Mouse (Mus musculus) MEL (cell line): ENCODE results near the gene Abcc2.

Source experiments
- CHD1 ChIP-seq: IDR thresholded peaks from 2 replicates; pipeline ENCODE4 v1.6.1; 2012; ENCODE audit warnings: low read depth, mild to moderate bottlenecking, inconsistent platforms, low read length, improper control_type of control experiment
- CHD2 ChIP-seq: IDR thresholded peaks from 2 replicates; pipeline ENCODE4 v1.6.1; 2011; ENCODE audit warnings: low read length, improper control_type of control experiment
- CTCF ChIP-seq, 3 experiments: IDR thresholded peaks in 2 of 3; conservative IDR thresholded peaks in 1 of 3; 2 replicates each; pipeline ENCODE4 v1.5.1; 2011 to 2012; ENCODE audit warnings: low read length in 3 of 3, low read depth in 2 of 3, mild to moderate bottlenecking in 2 of 3, improper control_type of control experiment in 1 of 3, inconsistent platforms in 1 of 3, mixed read lengths in 1 of 3, moderate library complexity in 1 of 3; ENCODE audit not compliant: control insufficient read depth in 1 of 3, insufficient read depth in 1 of 3, poor library complexity in 1 of 3, severe bottlenecking in 1 of 3
- EP300 ChIP-seq, 2 experiments: IDR thresholded peaks; 2 replicates each; pipeline ENCODE4 v1.6.1; 2011; ENCODE audit warnings: improper control_type of control experiment in 2 of 2, low read length in 2 of 2, low read depth in 1 of 2, mild to moderate bottlenecking in 1 of 2
- GATA1 ChIP-seq: IDR thresholded peaks from 2 replicates; pipeline ENCODE4 v1.6.1; 2011; ENCODE audit warnings: low read depth, low read length, improper control_type of control experiment
- KAT2A ChIP-seq: conservative IDR thresholded peaks from 2 replicates; pipeline ENCODE4 v1.6.1; 2012; ENCODE audit warnings: low read depth, low read length, improper control_type of control experiment, inconsistent platforms
- MAX ChIP-seq: IDR thresholded peaks from 2 replicates; pipeline ENCODE4 v1.6.1; 2011; ENCODE audit warnings: low read length, improper control_type of control experiment
- MAZ ChIP-seq: IDR thresholded peaks from 2 replicates; pipeline ENCODE4 v1.6.1; 2012; ENCODE audit warnings: low read depth, mild to moderate bottlenecking, inconsistent platforms, low read length, improper control_type of control experiment
- NRF1 ChIP-seq: IDR thresholded peaks from 2 replicates; pipeline ENCODE4 v1.6.1; 2014; ENCODE audit warnings: low read depth, mild to moderate bottlenecking, inconsistent platforms, low read length, improper control_type of control experiment, moderate library complexity; ENCODE audit not compliant: poor library complexity, insufficient read depth, severe bottlenecking
- POLR2AphosphoS2 ChIP-seq: IDR thresholded peaks from 2 replicates; pipeline ENCODE4 v1.6.1; 2011; ENCODE audit warnings: low read length, improper control_type of control experiment
- SIN3A ChIP-seq: IDR thresholded peaks from 2 replicates; pipeline ENCODE4 v1.6.1; 2012; ENCODE audit warnings: low read length, improper control_type of control experiment, inconsistent platforms
- TCF12 ChIP-seq: IDR thresholded peaks from 2 replicates; pipeline ENCODE4 v1.6.1; 2014; ENCODE audit warnings: low read depth, mild to moderate bottlenecking, inconsistent platforms, low read length, improper control_type of control experiment, moderate library complexity
- USF2 ChIP-seq, 2 experiments: IDR thresholded peaks; 2 replicates each; pipeline ENCODE4 v1.6.1; 2011 to 2012; ENCODE audit warnings: improper control_type of control experiment in 2 of 2, low read length in 2 of 2, borderline replicate concordance in 1 of 2, inconsistent platforms in 1 of 2, low read depth in 1 of 2, mild to moderate bottlenecking in 1 of 2; ENCODE audit not compliant: insufficient read depth in 1 of 2

GRCm38 (mm10) chr19:43850026-43850425, 68.0 kb downstream of the Abcc2 start:
- TF ChIP-seq POLR2AphosphoS2: no peak
- TF ChIP-seq TCF12: no peak
- TF ChIP-seq SIN3A: no peak
- no peak for TF ChIP-seq CTCF (IDR thresholded peaks at IDR 0.05 in 2 of 3, conservative IDR thresholded peaks at IDR 0.05 in 1 of 3; ENCODE audit: control insufficient read depth in 1 of 3, insufficient read depth in 1 of 3, low read depth in 2 of 3, low read length in 3 of 3, poor library complexity in 1 of 3, severe bottlenecking in 1 of 3)
- TF ChIP-seq CHD2: no peak
- TF ChIP-seq NRF1: no peak
- TF ChIP-seq MAX: no peak
- no peak for TF ChIP-seq USF2 (IDR thresholded peaks at IDR 0.05; ENCODE audit: borderline replicate concordance in 1 of 2, insufficient read depth in 1 of 2, low read depth in 1 of 2, low read length in 2 of 2)
- TF ChIP-seq KAT2A: no peak
- no peak for TF ChIP-seq EP300 (IDR thresholded peaks at IDR 0.05; ENCODE audit: low read depth in 1 of 2, low read length in 2 of 2)
- no peak for TF ChIP-seq CHD1
- no peak for TF ChIP-seq MAZ
- no peak for TF ChIP-seq GATA1
